Mouse (Mus musculus) E14TG2a.4 (cell line): ENCODE results near the gene Mrap2.
"Not testable (repeated sequence)": the region's sequence is repeated elsewhere in the genome, so short reads cannot be mapped to it uniquely, and the experiment has no call there.

Source experiments
- H3K27me3 ChIP-seq: 2 replicates; pipeline ENCODE4 v1.6.1; 2014; ENCODE audit warnings: low read length, control low read depth; ENCODE audit not compliant: insufficient read depth
- H3K36me3 ChIP-seq: 2 replicates; pipeline ENCODE4 v1.6.1; 2014; ENCODE audit warnings: low read length, control low read depth; ENCODE audit not compliant: insufficient read depth
- H3K4me1 ChIP-seq: replicated peaks from 2 replicates; pipeline ENCODE4 v1.6.1; 2014; ENCODE audit warnings: low read depth, low read length, control low read depth
- H3K4me3 ChIP-seq: replicated peaks from 2 replicates; pipeline ENCODE4 v1.5.1; 2014; ENCODE audit warnings: mild to moderate bottlenecking, low read length
- H3K9me3 ChIP-seq: 2 replicates; pipeline ENCODE4 v1.6.1; 2014; ENCODE audit warnings: low read length, control low read depth
- CTCF ChIP-seq: conservative IDR thresholded peaks from 2 replicates; pipeline ENCODE4 v1.5.1; 2014; ENCODE audit warnings: low read length
- NANOG ChIP-seq: IDR thresholded peaks from 2 replicates; pipeline ENCODE4 v1.6.1; 2014; ENCODE audit warnings: borderline replicate concordance, low read length, mixed read lengths
- POU5F1 ChIP-seq: IDR thresholded peaks from 2 replicates; pipeline ENCODE4 v1.6.1; 2014; ENCODE audit warnings: low read length, borderline replicate concordance

Mrap2 gene

DNA sequence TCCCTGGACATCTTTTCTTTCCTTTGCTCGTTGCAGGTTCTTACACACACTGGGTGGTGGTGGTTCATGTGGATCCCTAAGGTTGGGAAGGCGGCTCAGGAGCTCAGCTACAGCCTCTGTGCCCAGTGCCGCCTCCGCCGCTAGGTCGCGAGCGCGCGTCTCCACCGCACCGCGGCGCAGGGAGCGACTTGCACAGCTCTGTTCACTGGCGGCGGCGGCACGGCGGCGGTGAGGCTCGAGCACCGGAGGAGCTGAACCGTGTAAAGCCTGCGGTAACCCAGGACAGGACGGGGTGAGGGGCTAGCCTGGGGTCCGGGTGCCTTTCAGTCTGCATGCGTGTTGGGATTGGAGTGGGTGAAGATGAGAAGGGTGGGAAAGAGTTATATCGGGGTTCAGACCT lies at the start of gene Mrap2:
Gene Mrap2, plus strand, starts transcription at position 201 of the 400 bp plus-strand sequence.
- H3K27me3 ChIP-seq: peaks cover 53% of the 10 kb centered on the region
- no peaks in the 10 kb centered on the region for H3K36me3 ChIP-seq
- TF ChIP-seq NANOG: no peak
- no peak for TF ChIP-seq CTCF
- no peak for TF ChIP-seq POU5F1
- H3K4me1 ChIP-seq: peaks cover 22% of the 10 kb centered on the region
- H3K9me3 ChIP-seq: no peaks in the 10 kb centered on the region
- H3K4me3 ChIP-seq: peak within 1 kb of the TSS; percentile 65

DNA sequence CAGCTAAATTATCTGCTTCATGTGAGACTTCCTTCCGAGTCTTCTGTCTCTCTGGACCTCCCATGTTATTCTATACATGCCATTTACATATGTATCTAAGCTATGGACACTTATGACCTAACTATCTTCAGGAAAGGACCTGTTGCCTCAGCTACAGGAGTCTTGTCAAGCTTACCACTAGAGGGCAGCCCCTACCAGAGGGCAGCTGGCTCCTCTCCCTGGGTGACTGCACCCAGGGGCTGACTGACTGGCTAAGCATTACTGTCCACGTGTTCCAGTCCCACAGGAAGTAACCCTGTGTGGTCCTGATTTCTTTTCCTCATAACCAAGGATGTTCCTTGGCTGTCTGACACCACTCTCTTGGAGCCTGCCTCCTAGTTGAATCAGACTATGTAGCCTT lies 46.1 kb upstream of the Mrap2 start:
- no peaks in the 10 kb centered on the region for H3K9me3 ChIP-seq
- no peaks in the 10 kb centered on the region for H3K36me3 ChIP-seq
- no peak for TF ChIP-seq NANOG
- TF ChIP-seq CTCF: peak; percentile 42
- TF ChIP-seq POU5F1: no peak
- no peak overlapping the region for H3K4me3 ChIP-seq
- H3K4me1 ChIP-seq: no peaks in the 10 kb centered on the region
- H3K27me3 ChIP-seq: no peaks in the 10 kb centered on the region

DNA sequence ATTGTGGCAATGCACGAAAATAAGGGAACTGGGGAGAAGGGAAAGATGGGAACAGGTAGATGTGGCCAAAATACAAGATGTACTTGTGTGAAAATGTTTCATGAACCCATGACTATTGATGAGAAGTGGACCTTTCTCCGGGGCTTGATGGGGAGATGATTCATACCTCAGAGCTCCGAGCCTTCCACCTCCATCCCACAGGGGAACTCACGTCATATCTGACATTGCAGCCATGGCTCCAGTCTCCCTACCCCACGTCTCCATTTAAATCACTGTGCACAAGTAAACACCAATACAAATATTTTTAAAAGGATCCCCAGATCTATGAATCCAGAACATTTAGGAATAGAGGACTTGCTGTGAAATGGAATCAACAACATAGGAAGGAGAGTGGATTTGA lies 29.1 kb upstream of the Mrap2 start:
- no peaks in the 10 kb centered on the region for H3K36me3 ChIP-seq
- H3K27me3 ChIP-seq: no peaks in the 10 kb centered on the region
- TF ChIP-seq CTCF (no peak), POU5F1 (no peak), NANOG (no peak)
- H3K9me3 ChIP-seq: no peaks in the 10 kb centered on the region
- H3K4me1 ChIP-seq: no peaks in the 10 kb centered on the region
- no peak overlapping the region for H3K4me3 ChIP-seq

DNA sequence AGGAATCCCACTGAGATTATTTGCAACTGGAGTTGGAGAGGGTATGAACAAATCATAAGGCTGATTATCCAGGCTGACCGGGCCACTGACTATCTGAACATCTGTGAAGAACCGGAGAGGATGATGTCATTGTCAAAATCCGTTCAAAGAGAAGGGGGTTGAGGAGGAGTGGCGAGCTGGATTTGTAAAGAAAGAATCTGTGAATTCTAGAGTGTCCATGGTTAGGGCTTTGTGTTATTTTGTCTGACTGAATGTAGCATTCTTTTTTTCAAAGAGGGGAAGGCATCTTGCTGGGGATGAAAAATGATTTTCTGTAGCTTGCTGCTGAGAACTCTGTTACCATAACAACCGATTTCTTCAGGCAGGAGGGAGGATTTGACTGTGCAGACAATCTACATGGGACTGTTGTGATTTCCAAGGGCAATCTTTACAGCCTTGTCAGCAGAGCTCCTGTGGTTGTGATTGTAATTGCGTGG lies 28.6 kb upstream of the Mrap2 start:
- Histone ChIP-seq H3K4me3 (no peak overlapping the region), H3K4me1 (no peaks in the 10 kb centered on the region), H3K36me3 (no peaks in the 10 kb centered on the region), H3K9me3 (no peaks in the 10 kb centered on the region), H3K27me3 (no peaks in the 10 kb centered on the region)
- no peak for TF ChIP-seq NANOG
- no peak for TF ChIP-seq CTCF
- TF ChIP-seq POU5F1: no peak

DNA sequence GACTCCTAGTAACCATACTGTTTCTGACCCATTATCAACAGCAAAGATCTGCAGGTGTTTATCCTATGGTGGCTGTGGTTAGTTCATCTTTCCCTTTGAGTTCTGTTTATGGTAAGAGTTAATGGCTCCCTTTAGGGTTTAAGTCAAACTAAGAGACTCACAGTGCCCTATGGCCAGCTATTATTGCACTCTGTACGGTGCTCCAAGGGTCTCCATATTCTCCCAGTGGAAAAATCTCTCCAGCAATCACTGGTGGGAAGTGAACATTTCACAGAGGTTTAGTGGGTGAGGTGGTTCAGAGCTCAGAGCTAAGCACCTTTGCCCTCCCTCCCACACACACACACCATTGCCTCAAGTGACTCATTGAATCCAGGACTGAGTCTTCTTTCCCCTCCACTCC lies 28.1 kb upstream of the Mrap2 start:
- H3K9me3 ChIP-seq: no peaks in the 10 kb centered on the region
- H3K4me1 ChIP-seq: 0 out of 2 replicates have a peak, but pooled peaks cover under 1% of the 10 kb centered on the region
- no peak overlapping the region for H3K4me3 ChIP-seq
- TF ChIP-seq CTCF (no peak), POU5F1 (no peak), NANOG (no peak)
- H3K27me3 ChIP-seq: no peaks in the 10 kb centered on the region
- no peaks in the 10 kb centered on the region for H3K36me3 ChIP-seq

DNA sequence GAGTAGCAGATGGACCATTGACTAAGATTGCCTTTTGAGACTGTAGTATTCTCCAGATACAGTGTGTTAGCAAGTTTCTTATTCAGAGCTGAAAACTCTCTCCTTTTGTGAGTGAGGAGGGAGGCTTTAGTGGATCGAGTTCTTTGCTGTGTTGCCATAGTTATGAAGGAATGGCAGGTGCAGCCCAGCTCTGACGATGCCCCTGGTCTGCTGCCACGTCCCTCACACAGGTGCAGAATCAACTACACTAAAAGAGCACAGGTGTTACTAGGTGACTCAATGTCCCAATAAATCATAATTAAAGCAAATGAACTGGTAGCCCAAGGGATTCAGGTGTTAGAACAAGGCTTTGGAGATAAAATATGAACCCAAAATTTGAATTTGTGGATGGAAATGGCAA lies 25.1 kb upstream of the Mrap2 start:
- no peak for TF ChIP-seq CTCF
- TF ChIP-seq NANOG: no peak
- no peak for TF ChIP-seq POU5F1
- Histone ChIP-seq H3K36me3 (no peaks in the 10 kb centered on the region), H3K9me3 (no peaks in the 10 kb centered on the region), H3K27me3 (no peaks in the 10 kb centered on the region), H3K4me3 (no peak overlapping the region), H3K4me1 (peaks cover 5% of the 10 kb centered on the region)

DNA sequence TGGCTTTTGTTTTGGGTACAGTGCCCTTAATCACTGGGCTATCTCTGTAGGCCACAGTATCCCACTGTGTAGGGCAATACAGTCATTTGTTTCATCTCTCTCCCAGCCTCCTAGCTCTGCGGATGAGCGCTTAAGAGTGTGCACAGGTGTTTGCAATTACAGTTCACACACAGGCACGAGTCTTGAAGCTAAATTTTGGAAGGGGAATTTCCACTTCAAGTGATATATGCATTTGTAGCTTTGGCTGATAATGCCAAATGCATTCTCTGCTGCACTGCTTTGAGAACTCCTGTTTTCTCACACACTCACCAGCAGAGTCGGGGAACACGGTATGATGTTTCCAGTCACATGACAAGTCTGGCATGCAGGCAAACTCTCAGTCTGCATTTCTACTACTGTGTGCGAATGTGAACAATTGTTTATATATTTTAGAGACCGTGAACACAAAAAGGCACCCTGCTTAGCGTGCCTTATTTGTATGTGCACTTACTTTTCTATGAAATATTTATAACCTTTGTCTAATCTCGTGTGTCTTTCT lies 22.1 kb upstream of the Mrap2 start:
- Histone ChIP-seq H3K4me3 (no peak overlapping the region), H3K4me1 (peaks cover 5% of the 10 kb centered on the region), H3K9me3 (no peaks in the 10 kb centered on the region), H3K36me3 (no peaks in the 10 kb centered on the region), H3K27me3 (no peaks in the 10 kb centered on the region)
- no peak for TF ChIP-seq POU5F1
- no peak for TF ChIP-seq NANOG
- no peak for TF ChIP-seq CTCF

DNA sequence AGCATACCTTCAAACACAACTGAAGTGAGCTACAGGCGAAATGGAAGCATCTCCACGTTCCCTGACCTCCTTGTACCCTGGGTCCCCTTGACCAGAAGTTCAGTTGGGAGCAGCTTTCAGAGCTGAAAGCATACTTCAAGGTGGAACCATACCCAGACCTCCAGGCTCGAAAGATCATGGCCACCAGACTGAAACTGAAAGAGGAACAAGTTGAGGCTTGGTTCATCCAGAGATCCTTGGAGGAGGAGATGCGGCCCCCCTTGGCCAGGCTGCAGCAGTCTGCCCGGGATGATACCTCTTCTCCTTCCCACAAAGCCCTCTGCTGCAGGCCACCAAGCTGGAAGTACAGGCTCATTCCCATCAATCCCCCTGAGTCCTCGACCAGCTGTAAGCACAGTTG lies 17.1 kb upstream of the Mrap2 start:
- H3K4me3 ChIP-seq, H3K27me3 ChIP-seq, H3K36me3 ChIP-seq, H3K9me3 ChIP-seq, H3K4me1 ChIP-seq: not testable (repeated sequence)

DNA sequence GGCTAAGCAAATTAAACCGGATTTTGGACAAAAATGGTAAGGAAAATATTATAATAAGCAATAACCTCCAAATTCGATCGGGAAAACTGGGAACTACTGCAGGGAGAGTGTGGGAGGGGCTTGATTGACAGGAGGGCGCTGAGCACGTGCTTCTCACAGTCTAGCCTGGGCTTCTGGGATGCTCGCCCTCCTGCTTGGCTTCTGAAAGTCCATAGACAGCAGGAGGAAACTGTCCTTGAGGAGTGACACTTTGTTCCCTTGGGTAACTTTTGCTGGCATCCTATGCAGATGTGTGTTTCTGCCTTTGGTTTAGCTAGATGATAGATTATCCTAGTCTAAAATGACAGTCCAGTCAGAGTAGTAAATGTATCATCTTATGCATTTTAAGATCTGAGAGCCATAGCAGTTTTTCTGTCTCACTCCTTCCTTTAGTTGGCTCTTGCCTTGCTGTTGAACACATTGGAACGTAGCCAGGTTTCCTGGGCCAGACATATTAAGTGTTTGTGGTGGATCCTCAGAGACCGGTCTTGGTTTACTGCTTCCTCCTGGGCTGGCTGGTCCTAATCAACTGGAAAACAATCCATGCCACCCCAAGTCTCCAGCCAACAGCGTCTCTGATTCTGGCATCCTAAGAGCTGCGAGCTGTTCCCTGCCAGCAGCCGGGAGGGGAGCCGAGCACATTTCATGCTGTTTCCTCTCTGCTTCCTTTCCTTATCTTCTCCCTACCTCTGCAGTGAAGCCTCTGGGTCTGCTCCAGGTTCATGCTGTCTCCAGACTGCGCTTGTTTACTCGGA lies 8.1 kb upstream of the Mrap2 start:
- Histone ChIP-seq H3K4me1 (no peaks in the 10 kb centered on the region), H3K9me3 (no peaks in the 10 kb centered on the region), H3K27me3 (peaks cover 17% of the 10 kb centered on the region), H3K4me3 (no peak overlapping the region), H3K36me3 (no peaks in the 10 kb centered on the region)
- no peak for TF ChIP-seq CTCF
- TF ChIP-seq POU5F1: no peak
